ENCODE assay signal across 16 mouse cellular contexts in genomic region chr13:71565895-71566294, GRCm38 (mm10).
"Had no signal": no experiment of that assay in that cellular context is flagged by ENCODE, and none has a peak within 500 bp of the region (broad histone marks: within the 10 kb centered on the region; RNA-seq: fewer than 3 reads in every experiment).

No protein-coding gene starts in this region.

- H3K27me3 ChIP-seq: intestine, embryonic 15.5 days; neural tube, embryonic 13.5 days had no signal

- H3K9ac ChIP-seq: intestine, embryonic 15.5 days; limb, embryonic 15.5 days; liver, embryonic 14.5 days; liver, postnatal 0 days; lung, embryonic 14.5 days; midbrain, embryonic 12.5 days; midbrain, embryonic 15.5 days; neural tube, embryonic 13.5 days had no signal

- H3K27ac ChIP-seq: intestine, embryonic 15.5 days; layer of hippocampus, adult 2 months; limb, embryonic 15.5 days; liver, embryonic 14.5 days; macrophage; midbrain, embryonic 12.5 days; midbrain, embryonic 15.5 days; neural tube, embryonic 13.5 days had no signal

- H3K36me3 ChIP-seq: intestine, embryonic 15.5 days; limb, embryonic 15.5 days; midbrain, embryonic 12.5 days; midbrain, embryonic 15.5 days; neural tube, embryonic 13.5 days had no signal

- DNase-seq: layer of hippocampus, adult 9-11 months; liver, postnatal 0 days; lung, embryonic 14.5 days; retina, postnatal 1 day; thymus, adult 18-20 months; thymus, postnatal 36 days had no signal

- H3K9me3 ChIP-seq: intestine, embryonic 15.5 days; limb, embryonic 15.5 days; midbrain, embryonic 12.5 days; midbrain, embryonic 15.5 days; neural tube, embryonic 13.5 days had no signal

- H3K4me3 ChIP-seq: intestine, embryonic 15.5 days; layer of hippocampus, adult 2 months; limb, embryonic 15.5 days; midbrain, embryonic 12.5 days; midbrain, embryonic 15.5 days; neural tube, embryonic 13.5 days had no signal

- H3K4me2 ChIP-seq: intestine, embryonic 15.5 days; limb, embryonic 15.5 days; liver, embryonic 11.5 days; lung, embryonic 14.5 days; midbrain, embryonic 12.5 days; midbrain, embryonic 15.5 days; neural tube, embryonic 13.5 days had no signal

- H3K4me1 ChIP-seq: intestine, embryonic 15.5 days; midbrain, embryonic 12.5 days; midbrain, embryonic 15.5 days; neural tube, embryonic 13.5 days had no signal

- ATAC-seq: intestine, embryonic 15.5 days; liver, postnatal 0 days; lung, postnatal 0 days; midbrain, embryonic 15.5 days had no signal
